In the genomic region with DNA sequence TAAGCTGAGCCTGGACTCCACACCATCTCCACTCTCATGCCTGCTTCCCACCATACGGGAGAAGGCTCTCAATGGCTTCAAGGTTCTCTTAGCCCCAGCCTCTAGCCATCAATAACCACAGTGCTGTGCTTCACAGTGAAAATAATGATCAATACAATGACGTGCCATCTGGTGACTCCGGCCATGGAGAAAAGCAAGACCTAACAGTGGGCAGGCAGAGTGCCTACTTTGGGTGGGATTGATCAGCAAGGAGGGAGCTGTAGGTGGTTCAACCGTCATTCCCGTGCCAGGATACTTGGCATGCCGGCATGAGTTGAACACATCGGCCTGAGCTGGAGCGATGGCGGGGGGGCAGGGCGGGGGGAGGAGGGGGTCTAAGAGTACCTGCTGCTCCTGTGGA, we compare ENCODE assay signal across 16 mouse cellular contexts. TPM values are rescaled to one million over a fixed set of nuclear protein-coding genes. Genes with fewer than 3 reads are reported as not detected.
DNase-seq lines count a peak whose midpoint lies in the region; ATAC-seq and TF ChIP-seq lines count a peak whose summit lies in the region.
"Had no signal": no experiment of that assay in that cellular context is flagged by ENCODE, and none has a peak within 500 bp of the region (broad histone marks: within the 10 kb centered on the region; RNA-seq: fewer than 3 reads in every experiment).

No protein-coding gene starts in this region.

- WGBS in forebrain, embryonic 13.5 days, result 29% methylated on average over 10 of the region's 10 CpGs
- 31% methylated on average over 10 of the region's 10 CpGs for WGBS in forebrain, embryonic 12.5 days
- 20% methylated on average over 10 of the region's 10 CpGs for WGBS in liver, adult 2 months
- WGBS in limb, embryonic 12.5 days, result 25% methylated on average over 10 of the region's 10 CpGs
- 21% methylated on average over 10 of the region's 10 CpGs for WGBS in midbrain, embryonic 16.5 days

- no peak overlapping the region for H3K4me3 ChIP-seq in forebrain, embryonic 13.5 days
- no peak overlapping the region for H3K4me3 ChIP-seq in forebrain, embryonic 12.5 days (replicated peaks)
- no peak overlapping the region for H3K4me3 ChIP-seq in liver, adult 2 months (ENCODE audit: insufficient read depth, low read depth, low read length)
- no peak overlapping the region for H3K4me3 ChIP-seq in limb, embryonic 12.5 days (replicated peaks)
- no peak overlapping the region for H3K4me3 ChIP-seq in midbrain, embryonic 16.5 days (ENCODE audit: low read depth, low read length)
- H3K4me3 ChIP-seq: heart, embryonic 15.5 days; hindbrain, embryonic 15.5 days had no signal

- TF ChIP-seq CTCF in liver, adult 2 months (IDR thresholded peaks at IDR 0.05; ENCODE audit: low read depth, low read length), result no peak

- TF ChIP-seq POLR2A in liver, adult 2 months (IDR thresholded peaks at IDR 0.05; ENCODE audit: extremely low read depth, insufficient read depth, low read length), result no peak

- no peak overlapping the region for H3K9ac ChIP-seq in forebrain, embryonic 13.5 days
- no peak overlapping the region for H3K9ac ChIP-seq in forebrain, embryonic 12.5 days
- peak overlapping the region; percentile 56 for H3K9ac ChIP-seq in liver, adult 2 months (ENCODE audit: low read depth, low read length)
- no peak overlapping the region for H3K9ac ChIP-seq in limb, embryonic 12.5 days (replicated peaks)
- H3K9ac ChIP-seq in midbrain, embryonic 16.5 days (ENCODE audit: low read depth, low read length), result no peak overlapping the region
- H3K9ac ChIP-seq: heart, embryonic 15.5 days; hindbrain, embryonic 15.5 days; lung, embryonic 14.5 days had no signal

- ATAC-seq in forebrain, embryonic 13.5 days, result no peak
- no peak for ATAC-seq in forebrain, embryonic 12.5 days (ENCODE audit: low FRiP score)
- no peak for ATAC-seq in limb, embryonic 12.5 days (ENCODE audit: insufficient number of reproducible peaks, insufficient read depth, low FRiP score, low TSS enrichment, low read depth)
- ATAC-seq in midbrain, embryonic 16.5 days, result 0 out of 2 replicates have a peak, but pooled peaks have one; percentile 23

- H3K4me2 ChIP-seq in forebrain, embryonic 13.5 days, result 0 out of 2 replicates have a peak overlapping the region, but pooled peaks have one; percentile 7
- H3K4me2 ChIP-seq in forebrain, embryonic 12.5 days, result no peak overlapping the region
- peak overlapping the region; percentile 47 for H3K4me2 ChIP-seq in limb, embryonic 12.5 days
- peak overlapping the region; percentile 25; the same call in 1 of the 2 replicates for H3K4me2 ChIP-seq in midbrain, embryonic 16.5 days (ENCODE audit: low read length)
- H3K4me2 ChIP-seq: heart, embryonic 15.5 days; lung, embryonic 14.5 days had no signal

- H3K4me1 ChIP-seq in forebrain, embryonic 13.5 days, result peaks cover 24% of the 10 kb centered on the region
- H3K4me1 ChIP-seq in forebrain, embryonic 12.5 days, result peaks cover 47% of the 10 kb centered on the region
- peaks cover 39% of the 10 kb centered on the region for H3K4me1 ChIP-seq in liver, adult 2 months (ENCODE audit: control insufficient read depth, insufficient read depth, low read length)
- H3K4me1 ChIP-seq in limb, embryonic 12.5 days (replicated peaks), result peaks cover 33% of the 10 kb centered on the region
- H3K4me1 ChIP-seq in midbrain, embryonic 16.5 days (ENCODE audit: control insufficient read depth, insufficient read depth, low read length), result peaks cover 17% of the 10 kb centered on the region

- no peak overlapping the region for H3K27ac ChIP-seq in forebrain, embryonic 13.5 days
- no peak overlapping the region for H3K27ac ChIP-seq in forebrain, embryonic 12.5 days
- peak overlapping the region; percentile 88 for H3K27ac ChIP-seq in liver, adult 2 months (replicated peaks; ENCODE audit: insufficient read depth, low read depth, low read length)
- no peak overlapping the region for H3K27ac ChIP-seq in limb, embryonic 12.5 days
- H3K27ac ChIP-seq in midbrain, embryonic 16.5 days (ENCODE audit: low read length), result no peak overlapping the region
- H3K27ac ChIP-seq: heart, embryonic 15.5 days had no signal

- no peaks in the 10 kb centered on the region for H3K36me3 ChIP-seq in forebrain, embryonic 13.5 days (ENCODE audit: poor library complexity, severe bottlenecking)
- H3K36me3 ChIP-seq in forebrain, embryonic 12.5 days (replicated peaks), result no peaks in the 10 kb centered on the region
- peaks cover 3% of the 10 kb centered on the region for H3K36me3 ChIP-seq in liver, adult 2 months (ENCODE audit: control insufficient read depth, insufficient read depth, low read length)
- no peaks in the 10 kb centered on the region for H3K36me3 ChIP-seq in limb, embryonic 12.5 days
- no peaks in the 10 kb centered on the region for H3K36me3 ChIP-seq in midbrain, embryonic 16.5 days (ENCODE audit: control insufficient read depth, insufficient read depth, low read length)
- H3K36me3 ChIP-seq: heart, embryonic 15.5 days; hindbrain, embryonic 15.5 days had no signal

- DNase-seq in liver, adult 2 months (ENCODE audit: extremely low read depth, low read depth, low spot score), result peak; percentile 76
- DNase-seq in liver, result no peak
- no peak for DNase-seq in retina, postnatal 1 day
- no peak for DNase-seq in right cerebral cortex, postnatal 14 days
- DNase-seq: B cell, adult 2 months; cerebellum, adult 8-10 months; kidney, adult 18-20 months; kidney, postnatal 14 days; left cerebral cortex, postnatal 4 days; lung, embryonic 14.5 days had no signal

- no peaks in the 10 kb centered on the region for H3K9me3 ChIP-seq in forebrain, embryonic 13.5 days (replicated peaks)
- no peaks in the 10 kb centered on the region for H3K9me3 ChIP-seq in forebrain, embryonic 12.5 days
- no peaks in the 10 kb centered on the region for H3K9me3 ChIP-seq in limb, embryonic 12.5 days
- no peaks in the 10 kb centered on the region for H3K9me3 ChIP-seq in midbrain, embryonic 16.5 days (replicated peaks; ENCODE audit: control insufficient read depth, low read length, poor library complexity, severe bottlenecking)
- H3K9me3 ChIP-seq: heart, embryonic 15.5 days; hindbrain, embryonic 15.5 days had no signal

- H3K27me3 ChIP-seq in forebrain, embryonic 13.5 days, result peaks cover 9% of the 10 kb centered on the region; the same call in 1 of the 2 replicates
- H3K27me3 ChIP-seq in forebrain, embryonic 12.5 days, result peaks cover 12% of the 10 kb centered on the region; the same call in 1 of the 2 replicates
- H3K27me3 ChIP-seq in liver, adult 2 months (ENCODE audit: control insufficient read depth, insufficient read depth, low read length), result no peaks in the 10 kb centered on the region
- H3K27me3 ChIP-seq in limb, embryonic 12.5 days, result peaks cover 77% of the 10 kb centered on the region
- no peaks in the 10 kb centered on the region for H3K27me3 ChIP-seq in midbrain, embryonic 16.5 days (ENCODE audit: control insufficient read depth, insufficient read depth, low read depth, low read length)
- H3K27me3 ChIP-seq: hindbrain, embryonic 15.5 days had no signal

- H3K79me2 ChIP-seq in liver, adult 2 months (ENCODE audit: control insufficient read depth, insufficient read depth, low read length), result peaks cover 32% of the 10 kb centered on the region; the same call in 1 of the 2 replicates

RNA-seq across cellular contexts. Expression of gene Zbtb16, which starts 40.3 kb away (rescaled TPM):
- 3.2 and 3.4 TPM in 2 replicates for polyA plus RNA-seq in forebrain, embryonic 13.5 days (2015; fragmentation: Nextera tagmentation; extraction: Ambion mirVana)
- polyA plus RNA-seq in forebrain, embryonic 12.5 days (2016; fragmentation: Nextera tagmentation; extraction: Ambion mirVana), result 3.5 and 5.6 TPM in 2 replicates
- total RNA-seq in liver, adult 2 months (2014; rRNA removed), result 19.3 and 24.2 TPM in 2 replicates
- 5.3 and 7.2 TPM in 2 replicates for polyA plus RNA-seq in liver, adult 2 months (2012; rRNA removed)
- 2.5 and 2.9 TPM in 2 replicates for polyA plus RNA-seq in limb, embryonic 12.5 days (2016; fragmentation: Nextera tagmentation; extraction: Ambion mirVana)
- 5.4 and 6.4 TPM in 2 replicates for polyA plus RNA-seq in midbrain, embryonic 16.5 days (2015; fragmentation: Nextera tagmentation; extraction: Ambion mirVana)
